Mouse (Mus musculus): ENCODE measurements at regions not wholly inside any gene's neighbourhood (a gene's known extent, or its start where the extent isn't known, plus 50 kb on each side); places are given as distances from the start of the nearest gene placed in this dataset.

DNA sequence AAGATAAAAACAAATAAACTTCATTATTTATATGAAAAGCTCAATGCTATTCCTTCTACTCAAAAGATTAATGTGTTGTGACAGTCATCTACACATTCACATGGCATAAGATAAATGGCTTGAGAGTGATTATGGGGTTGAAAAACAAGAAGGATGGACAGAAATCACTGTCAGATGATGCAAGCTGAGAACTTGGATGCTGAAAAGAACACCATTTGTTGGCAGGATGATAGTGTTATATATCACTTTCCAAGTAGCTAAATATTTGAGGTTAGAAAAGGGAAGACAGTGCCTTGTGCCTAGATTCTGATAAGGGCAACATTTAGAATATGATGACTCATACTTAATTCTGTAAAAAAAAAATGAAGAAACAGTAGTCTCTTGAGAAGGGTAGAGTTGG, 817.0 kb downstream of the Phex start:
- no peak for DNase-seq (ENCODE audit: low spot score in 2 of 2)

DNA sequence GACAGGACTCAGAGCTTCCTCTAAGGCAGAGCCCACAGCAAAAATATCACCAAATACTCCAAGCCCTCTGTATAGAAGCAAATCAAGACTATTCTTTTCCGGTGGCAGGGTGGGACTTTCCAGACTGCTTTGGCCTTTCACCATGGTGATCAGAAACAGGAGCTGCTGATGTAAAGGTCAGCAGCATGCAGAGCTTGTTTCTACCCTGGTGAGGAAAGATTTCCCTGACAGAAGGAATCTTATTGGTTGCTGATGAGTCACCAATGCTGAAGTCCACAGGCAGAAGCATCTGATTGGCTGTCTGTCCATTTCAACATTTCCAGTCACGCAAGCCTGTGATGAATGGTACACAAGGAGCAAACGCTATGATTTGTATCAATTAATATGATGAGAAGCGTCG, 820.4 kb downstream of the Phex start:
- DNase-seq (ENCODE audit: low spot score in 2 of 2): peak in 1 of 2 experiments; percentile 19

Measured in right cerebral cortex, postnatal 10 days (tissue).